8 mouse cellular contexts compared by ENCODE assay signal in genomic region chr9:50727925-50728651, GRCm38 (mm10). TPM values are rescaled to one million over a fixed set of nuclear protein-coding genes. Genes with fewer than 3 reads are reported as not detected.
A peak's percentile ranks its signal among the peaks of the same experiment; 100 is the strongest.
DNase-seq lines count a peak whose midpoint lies in the region; ATAC-seq and TF ChIP-seq lines count a peak whose summit lies in the region.

No protein-coding gene starts in this region.

- under 1% methylated on average over 45 of the region's 45 CpGs for WGBS in embryonic facial prominence, embryonic 11.5 days
- under 1% methylated on average over 45 of the region's 45 CpGs for WGBS in heart, embryonic 10.5 days
- WGBS in kidney, embryonic 15.5 days, result under 1% methylated on average over 45 of the region's 45 CpGs
- WGBS in limb, embryonic 14.5 days, result under 1% methylated on average over 42 of the region's 45 CpGs
- WGBS in midbrain, embryonic 16.5 days, result under 1% methylated on average over 45 of the region's 45 CpGs
- under 1% methylated on average over 45 of the region's 45 CpGs for whole genome bisulfite sequencing in stomach, embryonic 15.5 days

- H3K27ac ChIP-seq in embryonic facial prominence, embryonic 11.5 days (replicated peaks; ENCODE audit: low read depth, low read length), result peak overlapping the region; percentile 41; the same call in 1 of the 2 replicates
- peak overlapping the region; percentile 89 for H3K27ac ChIP-seq in heart, embryonic 10.5 days
- H3K27ac ChIP-seq in kidney, embryonic 15.5 days, result peak overlapping the region; percentile 9; the same call in 1 of the 2 replicates
- H3K27ac ChIP-seq in limb, embryonic 14.5 days (replicated peaks; ENCODE audit: low read depth, low read length), result peak overlapping the region; percentile 70
- peak overlapping the region; percentile 91 for H3K27ac ChIP-seq in midbrain, embryonic 16.5 days (ENCODE audit: low read length)
- no peak overlapping the region for H3K27ac ChIP-seq in stomach, embryonic 15.5 days

- TF ChIP-seq POLR2A in limb, embryonic 14.5 days (IDR thresholded peaks at IDR 0.05; ENCODE audit: borderline replicate concordance, extremely low read depth, insufficient read depth, insufficient read length), result 0 out of 2 replicates have a peak, but pooled peaks have one; percentile 28

- peak overlapping the region; percentile 64 for H3K4me3 ChIP-seq in embryonic facial prominence, embryonic 11.5 days (ENCODE audit: low read depth, low read length)
- H3K4me3 ChIP-seq in heart, embryonic 10.5 days, result peak overlapping the region; percentile 75
- peak overlapping the region; percentile 68 for H3K4me3 ChIP-seq in kidney, embryonic 15.5 days (replicated peaks)
- H3K4me3 ChIP-seq in limb, embryonic 14.5 days (replicated peaks; ENCODE audit: low read length), result peak overlapping the region; percentile 50
- H3K4me3 ChIP-seq in midbrain, embryonic 16.5 days (ENCODE audit: low read depth, low read length), result peak overlapping the region; percentile 66
- H3K4me3 ChIP-seq in stomach, embryonic 15.5 days (replicated peaks), result peak overlapping the region; percentile 64

- no peaks in the 10 kb centered on the region for H3K27me3 ChIP-seq in embryonic facial prominence, embryonic 11.5 days (ENCODE audit: control insufficient read depth, insufficient read depth, low read length)
- H3K27me3 ChIP-seq in heart, embryonic 10.5 days (ENCODE audit: insufficient read depth, poor library complexity, severe bottlenecking), result no peaks in the 10 kb centered on the region
- H3K27me3 ChIP-seq in kidney, embryonic 15.5 days, result no peaks in the 10 kb centered on the region
- no peaks in the 10 kb centered on the region for H3K27me3 ChIP-seq in limb, embryonic 14.5 days (ENCODE audit: control insufficient read depth, insufficient read depth, low read length)
- no peaks in the 10 kb centered on the region for H3K27me3 ChIP-seq in midbrain, embryonic 16.5 days (ENCODE audit: control insufficient read depth, insufficient read depth, low read depth, low read length)
- no peaks in the 10 kb centered on the region for H3K27me3 ChIP-seq in stomach, embryonic 15.5 days (replicated peaks)

- peak; percentile 81 for DNase-seq in 3134 (ENCODE audit: extremely low read depth, insufficient read length, low spot score)
- DNase-seq in adrenal gland, adult 8-10 months, result peak; percentile 48
- DNase-seq in embryonic facial prominence, embryonic 11.5 days (ENCODE audit: low spot score), result peak; percentile 91
- DNase-seq in heart, embryonic 10.5 days (ENCODE audit: low spot score), result peak; percentile 91
- DNase-seq in limb, embryonic 14.5 days (ENCODE audit: low spot score), result peak; percentile 86

- H3K4me1 ChIP-seq in embryonic facial prominence, embryonic 11.5 days (ENCODE audit: control insufficient read depth, insufficient read depth, low read length), result no peaks in the 10 kb centered on the region
- peaks cover 61% of the 10 kb centered on the region for H3K4me1 ChIP-seq in heart, embryonic 10.5 days
- peaks cover 30% of the 10 kb centered on the region for H3K4me1 ChIP-seq in kidney, embryonic 15.5 days
- H3K4me1 ChIP-seq in limb, embryonic 14.5 days (ENCODE audit: control insufficient read depth, insufficient read depth, low read length), result peaks cover 25% of the 10 kb centered on the region
- H3K4me1 ChIP-seq in midbrain, embryonic 16.5 days (ENCODE audit: control insufficient read depth, insufficient read depth, low read length), result peaks cover 46% of the 10 kb centered on the region
- H3K4me1 ChIP-seq in stomach, embryonic 15.5 days, result peaks cover 14% of the 10 kb centered on the region

- H3K4me2 ChIP-seq in embryonic facial prominence, embryonic 11.5 days (ENCODE audit: low read depth, low read length), result peak overlapping the region; percentile 78
- H3K4me2 ChIP-seq in kidney, embryonic 15.5 days, result peak overlapping the region; percentile 91
- H3K4me2 ChIP-seq in limb, embryonic 14.5 days (replicated peaks; ENCODE audit: low read depth, low read length, severe bottlenecking), result peak overlapping the region; percentile 71
- peak overlapping the region; percentile 86 for H3K4me2 ChIP-seq in midbrain, embryonic 16.5 days (ENCODE audit: low read length)
- peak overlapping the region; percentile 90 for H3K4me2 ChIP-seq in stomach, embryonic 15.5 days

- H3K36me3 ChIP-seq in embryonic facial prominence, embryonic 11.5 days (replicated peaks; ENCODE audit: control insufficient read depth, insufficient read depth, low read depth, low read length), result no peaks in the 10 kb centered on the region
- H3K36me3 ChIP-seq in heart, embryonic 10.5 days, result no peaks in the 10 kb centered on the region
- no peaks in the 10 kb centered on the region for H3K36me3 ChIP-seq in kidney, embryonic 15.5 days
- no peaks in the 10 kb centered on the region for H3K36me3 ChIP-seq in limb, embryonic 14.5 days (ENCODE audit: control insufficient read depth, insufficient read depth, low read length)
- no peaks in the 10 kb centered on the region for H3K36me3 ChIP-seq in midbrain, embryonic 16.5 days (ENCODE audit: control insufficient read depth, insufficient read depth, low read length)
- no peaks in the 10 kb centered on the region for H3K36me3 ChIP-seq in stomach, embryonic 15.5 days

- peak overlapping the region; percentile 62 for H3K9ac ChIP-seq in embryonic facial prominence, embryonic 11.5 days (replicated peaks; ENCODE audit: low read length)
- H3K9ac ChIP-seq in kidney, embryonic 15.5 days, result peak overlapping the region; percentile 57
- peak overlapping the region; percentile 61 for H3K9ac ChIP-seq in limb, embryonic 14.5 days (ENCODE audit: low read depth, low read length, severe bottlenecking)
- H3K9ac ChIP-seq in midbrain, embryonic 16.5 days (ENCODE audit: low read depth, low read length), result peak overlapping the region; percentile 82
- peak overlapping the region; percentile 56 for H3K9ac ChIP-seq in stomach, embryonic 15.5 days

- no peaks in the 10 kb centered on the region for H3K9me3 ChIP-seq in embryonic facial prominence, embryonic 11.5 days (replicated peaks; ENCODE audit: control insufficient read depth, low read length)
- H3K9me3 ChIP-seq in heart, embryonic 10.5 days, result no peaks in the 10 kb centered on the region
- H3K9me3 ChIP-seq in kidney, embryonic 15.5 days (replicated peaks), result no peaks in the 10 kb centered on the region
- H3K9me3 ChIP-seq in limb, embryonic 14.5 days (ENCODE audit: control insufficient read depth, low read length), result no peaks in the 10 kb centered on the region
- H3K9me3 ChIP-seq in midbrain, embryonic 16.5 days (replicated peaks; ENCODE audit: control insufficient read depth, low read length, poor library complexity, severe bottlenecking), result no peaks in the 10 kb centered on the region
- H3K9me3 ChIP-seq in stomach, embryonic 15.5 days, result no peaks in the 10 kb centered on the region

- ATAC-seq in embryonic facial prominence, embryonic 11.5 days (replicated peaks; ENCODE audit: insufficient number of reproducible peaks, low FRiP score, low TSS enrichment, low read depth), result peak; percentile 87
- ATAC-seq in kidney, embryonic 15.5 days (replicated peaks; ENCODE audit: low FRiP score), result peak; percentile 94
- ATAC-seq in limb, embryonic 14.5 days (ENCODE audit: low FRiP score, low read depth), result peak; percentile 95
- ATAC-seq in midbrain, embryonic 16.5 days, result peak; percentile 99
- ATAC-seq in stomach, embryonic 15.5 days (ENCODE audit: insufficient read depth, low FRiP score, low read depth), result peak; percentile 90

RNA-seq across cellular contexts. Expression of gene Dixdc1, which starts 11.2 kb away (rescaled TPM):
- total RNA-seq in adrenal gland, adult 8-10 months (2022), result 10 to 100 TPM in 3 of 4 experiments, 1 to 10 TPM in 1; 9.5 to 13.6 (median 11.7) TPM
- 24.2 and 25.3 TPM in 2 replicates for polyA plus RNA-seq in embryonic facial prominence, embryonic 11.5 days (2014; fragmentation: Nextera tagmentation; extraction: Ambion mirVana)
- polyA plus RNA-seq in heart, embryonic 10.5 days (2016; fragmentation: Nextera tagmentation; extraction: Ambion mirVana), result 5.3 and 7.6 TPM in 2 replicates
- polyA plus RNA-seq in kidney, embryonic 15.5 days (2015; fragmentation: Nextera tagmentation; extraction: Ambion mirVana), result 8.3 and 8.5 TPM in 2 replicates
- 16.4 and 17.5 TPM in 2 replicates for polyA plus RNA-seq in limb, embryonic 14.5 days (2012; rRNA removed)
- 16.1 and 18.9 TPM in 2 replicates for polyA plus RNA-seq in limb, embryonic 14.5 days (2014; fragmentation: Nextera tagmentation; extraction: Ambion mirVana)
- 37.8 and 41.0 TPM in 2 replicates for polyA plus RNA-seq in midbrain, embryonic 16.5 days (2015; fragmentation: Nextera tagmentation; extraction: Ambion mirVana)
- polyA plus RNA-seq in stomach, embryonic 15.5 days (2015; fragmentation: Nextera tagmentation; extraction: Ambion mirVana), result 8.0 and 10.9 TPM in 2 replicates

RNA-seq across cellular contexts. Expression of gene 2310030G06Rik, which starts 18.2 kb away (rescaled TPM):
- 1 to 10 TPM; 6.6 to 9.3 (median 7.9) TPM for total RNA-seq in adrenal gland, adult 8-10 months (2022)
- polyA plus RNA-seq in embryonic facial prominence, embryonic 11.5 days (2014; fragmentation: Nextera tagmentation; extraction: Ambion mirVana), result 3.4 and 3.8 TPM in 2 replicates
- 8.4 TPM in 2 replicates for polyA plus RNA-seq in heart, embryonic 10.5 days (2016; fragmentation: Nextera tagmentation; extraction: Ambion mirVana)
- polyA plus RNA-seq in kidney, embryonic 15.5 days (2015; fragmentation: Nextera tagmentation; extraction: Ambion mirVana), result 8.9 and 9.2 TPM in 2 replicates
- polyA plus RNA-seq in limb, embryonic 14.5 days (2012; rRNA removed), result 3.8 and 4.9 TPM in 2 replicates
- 5.2 and 5.4 TPM in 2 replicates for polyA plus RNA-seq in limb, embryonic 14.5 days (2014; fragmentation: Nextera tagmentation; extraction: Ambion mirVana)
- 1.2 and 2.5 TPM in 2 replicates for polyA plus RNA-seq in midbrain, embryonic 16.5 days (2015; fragmentation: Nextera tagmentation; extraction: Ambion mirVana)
- polyA plus RNA-seq in stomach, embryonic 15.5 days (2015; fragmentation: Nextera tagmentation; extraction: Ambion mirVana), result 16.0 and 17.5 TPM in 2 replicates

RNA-seq across cellular contexts. Expression of gene Cryab, which starts 23.0 kb away (rescaled TPM):
- 10 to 100 TPM; 26.8 to 60.1 (median 38.2) TPM for total RNA-seq in adrenal gland, adult 8-10 months (2022)
- polyA plus RNA-seq in embryonic facial prominence, embryonic 11.5 days (2014; fragmentation: Nextera tagmentation; extraction: Ambion mirVana), result 17.4 and 23.2 TPM in 2 replicates
- 483 and 791 TPM in 2 replicates for polyA plus RNA-seq in heart, embryonic 10.5 days (2016; fragmentation: Nextera tagmentation; extraction: Ambion mirVana)
- polyA plus RNA-seq in kidney, embryonic 15.5 days (2015; fragmentation: Nextera tagmentation; extraction: Ambion mirVana), result 53.1 and 59.0 TPM in 2 replicates
- 78.2 and 80.7 TPM in 2 replicates for polyA plus RNA-seq in limb, embryonic 14.5 days (2012; rRNA removed)
- 87.2 and 117 TPM in 2 replicates for polyA plus RNA-seq in limb, embryonic 14.5 days (2014; fragmentation: Nextera tagmentation; extraction: Ambion mirVana)
- 8.1 and 9.1 TPM in 2 replicates for polyA plus RNA-seq in midbrain, embryonic 16.5 days (2015; fragmentation: Nextera tagmentation; extraction: Ambion mirVana)
- polyA plus RNA-seq in stomach, embryonic 15.5 days (2015; fragmentation: Nextera tagmentation; extraction: Ambion mirVana), result 64.1 and 74.6 TPM in 2 replicates

RNA-seq across cellular contexts. Expression of gene Hspb2, which starts 24.1 kb away (rescaled TPM):
- 1 to 10 TPM; 3.0 to 3.2 (median 3.1) TPM for total RNA-seq in adrenal gland, adult 8-10 months (2022)
- 3.0 and 4.4 TPM in 2 replicates for polyA plus RNA-seq in embryonic facial prominence, embryonic 11.5 days (2014; fragmentation: Nextera tagmentation; extraction: Ambion mirVana)
- polyA plus RNA-seq in heart, embryonic 10.5 days (2016; fragmentation: Nextera tagmentation; extraction: Ambion mirVana), result 227 and 370 TPM in 2 replicates
- polyA plus RNA-seq in kidney, embryonic 15.5 days (2015; fragmentation: Nextera tagmentation; extraction: Ambion mirVana), result 8.1 and 10.5 TPM in 2 replicates
- 53.0 and 61.6 TPM in 2 replicates for polyA plus RNA-seq in limb, embryonic 14.5 days (2012; rRNA removed)
- polyA plus RNA-seq in limb, embryonic 14.5 days (2014; fragmentation: Nextera tagmentation; extraction: Ambion mirVana), result 47.8 and 78.7 TPM in 2 replicates
- 0.84 and 0.91 TPM in 2 replicates for polyA plus RNA-seq in midbrain, embryonic 16.5 days (2015; fragmentation: Nextera tagmentation; extraction: Ambion mirVana)
- 5.4 and 6.9 TPM in 2 replicates for polyA plus RNA-seq in stomach, embryonic 15.5 days (2015; fragmentation: Nextera tagmentation; extraction: Ambion mirVana)

RNA-seq across cellular contexts. Expression of gene Fdxacb1, which starts 39.9 kb away (rescaled TPM):
- 1 to 10 TPM; 5.3 to 8.9 (median 6.7) TPM for total RNA-seq in adrenal gland, adult 8-10 months (2022)
- 14.1 and 14.3 TPM in 2 replicates for polyA plus RNA-seq in embryonic facial prominence, embryonic 11.5 days (2014; fragmentation: Nextera tagmentation; extraction: Ambion mirVana)
- 10.6 and 12.2 TPM in 2 replicates for polyA plus RNA-seq in heart, embryonic 10.5 days (2016; fragmentation: Nextera tagmentation; extraction: Ambion mirVana)
- 10.9 and 11.7 TPM in 2 replicates for polyA plus RNA-seq in kidney, embryonic 15.5 days (2015; fragmentation: Nextera tagmentation; extraction: Ambion mirVana)
- 7.4 and 7.7 TPM in 2 replicates for polyA plus RNA-seq in limb, embryonic 14.5 days (2012; rRNA removed)
- polyA plus RNA-seq in limb, embryonic 14.5 days (2014; fragmentation: Nextera tagmentation; extraction: Ambion mirVana), result 10.6 and 10.8 TPM in 2 replicates
- 10.7 and 11.7 TPM in 2 replicates for polyA plus RNA-seq in midbrain, embryonic 16.5 days (2015; fragmentation: Nextera tagmentation; extraction: Ambion mirVana)
- 12.3 and 12.5 TPM in 2 replicates for polyA plus RNA-seq in stomach, embryonic 15.5 days (2015; fragmentation: Nextera tagmentation; extraction: Ambion mirVana)
